Mouse (Mus musculus) layer of hippocampus, postnatal 10 days (tissue): Measurements from ENCODE around the gene Clp1. TPM values are rescaled to one million over a fixed set of nuclear protein-coding genes. Genes with fewer than 3 reads are reported as not detected.
"Not testable (repeated sequence)": the region's sequence is repeated elsewhere in the genome, so short reads cannot be mapped to it uniquely, and the experiment has no call there.

Experiments used
- DNase-seq, 2 experiments: peaks; one replicate each; pipeline ENCODE4 v3.0.0; 2021; ENCODE audit warnings: low spot score in 2 of 2
- total RNA-seq, 2 experiments: library from RNA; stranded (reverse); gene quantifications; 2 replicates each; pipeline ENCODE4 v1.2.3; 2021

Gene Clp1
- total RNA-seq, 2 experiments from 2014 or later, result 7.4 to 9.5 TPM

DNA sequence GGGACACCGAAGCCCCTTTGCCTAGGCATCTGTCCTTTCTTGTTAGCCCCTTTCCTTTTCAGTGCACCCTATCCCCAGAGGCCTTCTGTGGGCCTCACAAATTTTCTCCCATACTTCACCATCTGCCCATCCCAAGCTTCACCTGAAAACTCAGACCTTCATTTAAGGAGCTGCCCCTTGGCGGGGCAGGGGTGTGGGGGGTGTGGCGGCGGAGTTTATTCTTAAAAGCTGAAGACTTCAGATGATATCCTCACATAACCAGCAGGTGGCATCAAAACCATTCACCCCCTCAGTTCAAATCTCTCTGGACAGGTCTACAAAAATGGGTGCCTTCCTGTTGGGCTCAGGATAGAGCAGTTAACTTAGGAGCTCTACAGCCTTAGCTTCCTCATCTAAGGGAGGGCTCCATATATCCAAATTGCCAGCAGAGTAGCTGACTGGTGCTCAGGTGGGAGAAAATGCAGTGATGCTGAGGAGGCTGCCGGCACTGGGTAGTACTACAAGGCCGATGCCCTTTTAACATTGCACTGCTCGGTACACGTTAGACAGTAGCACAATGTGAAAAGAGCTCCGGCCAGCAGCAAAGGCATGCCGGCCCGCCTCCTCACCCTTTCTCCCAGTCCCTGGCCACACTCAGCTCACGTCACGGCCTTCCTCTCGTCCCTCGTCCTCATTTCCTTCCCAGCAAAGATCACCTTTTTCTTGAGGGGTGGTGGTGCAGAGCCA, 13.6 kb upstream of the Clp1 start:
- DNase-seq, result peak in 1 of 2 experiments; percentile 25

DNA sequence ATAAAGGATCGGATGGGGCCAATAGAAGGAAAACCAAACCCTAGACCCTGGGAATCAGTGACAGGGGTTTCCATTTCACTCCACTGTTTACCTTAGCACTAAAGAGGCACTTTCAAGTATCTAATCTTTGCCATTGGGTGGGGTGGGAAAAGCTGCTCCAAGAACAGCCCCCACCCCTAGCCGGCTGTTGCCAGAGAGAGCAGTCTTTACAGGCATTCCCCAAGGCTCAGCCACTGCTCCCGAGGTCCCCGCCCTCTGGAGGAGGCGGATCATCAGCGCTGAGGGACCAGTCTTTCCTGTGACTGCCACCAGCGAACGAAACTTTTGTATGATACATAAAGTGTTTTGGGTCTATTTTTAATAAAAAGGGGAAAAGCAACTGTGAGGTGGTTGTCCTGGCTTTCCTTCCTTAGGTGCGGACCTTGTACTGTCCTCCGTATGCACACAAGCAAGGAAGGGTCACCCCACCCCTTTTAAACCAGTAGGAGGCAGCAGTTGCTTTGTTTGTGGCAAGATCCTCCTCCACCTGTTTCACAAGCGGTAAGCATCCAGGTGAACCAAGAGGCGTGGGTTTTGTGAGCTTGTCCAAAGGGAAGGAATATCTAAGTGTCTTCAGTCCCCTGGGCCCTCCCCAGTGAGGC, 11.2 kb upstream of the Clp1 start:
- peak in 1 of 2 experiments; percentile 23 for DNase-seq

DNA sequence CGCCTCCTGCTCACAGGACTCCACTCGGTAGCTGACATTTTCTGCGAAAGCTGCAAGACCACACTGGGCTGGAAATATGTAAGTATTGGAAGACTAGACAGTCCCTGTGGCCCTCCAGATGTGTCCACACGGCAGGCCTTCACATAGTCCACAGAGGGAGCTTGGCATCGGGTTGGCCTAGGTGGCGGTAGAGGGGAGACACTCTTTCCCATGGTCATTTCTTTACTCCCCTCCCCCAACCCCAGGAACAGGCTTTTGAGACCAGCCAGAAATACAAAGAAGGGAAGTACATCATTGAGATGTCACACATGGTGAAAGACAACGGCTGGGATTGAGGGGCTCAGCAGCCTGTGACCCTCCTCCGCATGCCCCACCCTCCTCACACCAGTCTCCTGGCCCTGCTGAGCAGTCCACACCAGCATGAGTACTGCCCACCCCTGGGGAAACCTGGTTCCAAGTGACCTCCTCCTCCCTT, 10.3 kb upstream of the Clp1 start:
- peak in 1 of 2 experiments; percentile 23 for DNase-seq

DNA sequence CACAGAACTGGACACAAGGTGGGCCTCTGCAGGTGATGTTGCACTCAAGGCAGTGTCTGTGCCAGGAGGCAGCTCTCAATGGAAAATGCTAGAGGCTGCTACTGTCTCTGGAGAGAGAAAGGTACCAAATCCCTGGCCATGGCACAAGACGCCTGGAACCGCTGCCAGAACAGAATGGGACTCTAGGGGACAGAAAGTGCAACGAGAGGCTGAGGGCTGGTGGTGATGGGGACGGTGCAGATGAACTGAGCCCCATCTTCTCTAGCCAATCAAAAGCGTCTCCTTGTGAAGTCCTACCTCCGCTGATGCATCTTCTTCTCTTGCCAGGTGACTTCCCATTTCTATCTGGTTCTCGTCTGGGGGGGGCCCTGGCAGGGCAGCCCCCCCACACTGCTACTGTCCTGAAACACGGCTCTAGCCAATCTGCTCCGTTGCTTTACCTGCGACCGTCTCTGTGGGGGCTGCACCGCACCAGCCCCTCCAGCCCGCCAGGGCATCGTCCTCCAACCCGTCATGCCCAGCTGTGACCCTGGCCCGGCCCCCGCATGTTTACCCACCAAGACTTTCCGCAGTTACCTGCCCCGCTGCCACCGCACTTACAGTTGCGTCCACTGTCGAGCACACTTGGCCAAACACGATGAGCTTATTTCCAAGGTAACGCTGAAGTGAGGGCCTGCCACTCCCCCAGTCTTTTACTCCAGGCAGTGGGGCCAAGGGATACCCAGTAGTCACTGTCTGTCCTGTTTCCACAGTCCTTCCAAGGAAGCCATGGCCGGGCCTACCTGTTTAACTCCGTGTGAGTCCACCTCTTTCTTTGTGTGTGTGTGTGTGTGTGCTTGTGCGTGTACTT, 9.4 kb upstream of the Clp1 start:
- DNase-seq, result peak in 1 of 2 experiments; percentile 36

DNA sequence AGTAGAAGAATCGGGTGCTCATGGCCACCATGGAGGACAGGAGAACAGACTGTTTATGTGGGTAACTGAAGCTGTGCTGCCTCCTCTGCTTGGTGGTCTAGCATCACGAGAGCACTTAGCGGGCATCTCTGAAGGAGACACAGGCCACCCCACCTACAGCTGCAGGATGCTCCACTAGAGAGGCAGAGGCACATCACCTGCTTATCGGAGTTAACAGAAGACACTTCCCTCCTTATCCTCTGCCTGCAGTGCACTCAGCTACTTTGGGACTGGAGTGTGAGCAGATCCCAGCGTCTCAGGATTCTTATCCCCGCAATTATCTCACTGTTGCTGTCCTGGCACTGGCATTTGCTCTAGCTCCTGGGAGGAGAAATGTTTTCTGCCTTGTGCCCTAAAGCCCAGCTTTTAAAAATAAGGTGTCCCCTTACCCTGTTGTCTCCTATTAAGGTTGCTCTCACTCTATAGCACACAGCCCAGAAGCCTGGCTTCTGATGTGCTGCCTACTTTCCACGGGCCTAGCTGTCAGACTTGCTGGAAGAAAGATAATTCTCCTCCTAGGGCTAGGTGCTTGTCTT, 8.3 kb upstream of the Clp1 start:
- peak in 1 of 2 experiments; percentile 21 for DNase-seq

DNA sequence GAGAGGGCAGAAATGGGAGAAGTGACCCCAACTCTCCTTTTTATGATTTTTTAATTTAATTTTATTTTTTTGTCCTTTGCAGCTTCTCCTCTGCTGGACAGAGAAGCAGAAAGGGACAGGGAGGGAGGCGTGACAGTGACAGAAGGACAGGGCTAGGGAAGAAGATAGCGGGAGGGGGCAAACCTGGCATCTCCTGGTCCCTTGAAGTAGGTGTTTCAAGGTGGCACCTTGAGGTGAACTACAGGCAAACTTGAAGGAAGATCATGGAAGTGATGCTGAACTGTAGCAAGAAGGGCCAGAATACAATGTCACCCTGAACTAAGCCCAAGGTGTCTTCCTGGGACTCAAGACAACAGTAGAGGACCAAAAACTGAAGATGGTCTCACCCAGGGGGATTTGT, 7.8 kb upstream of the Clp1 start:
- no peak for DNase-seq

DNA sequence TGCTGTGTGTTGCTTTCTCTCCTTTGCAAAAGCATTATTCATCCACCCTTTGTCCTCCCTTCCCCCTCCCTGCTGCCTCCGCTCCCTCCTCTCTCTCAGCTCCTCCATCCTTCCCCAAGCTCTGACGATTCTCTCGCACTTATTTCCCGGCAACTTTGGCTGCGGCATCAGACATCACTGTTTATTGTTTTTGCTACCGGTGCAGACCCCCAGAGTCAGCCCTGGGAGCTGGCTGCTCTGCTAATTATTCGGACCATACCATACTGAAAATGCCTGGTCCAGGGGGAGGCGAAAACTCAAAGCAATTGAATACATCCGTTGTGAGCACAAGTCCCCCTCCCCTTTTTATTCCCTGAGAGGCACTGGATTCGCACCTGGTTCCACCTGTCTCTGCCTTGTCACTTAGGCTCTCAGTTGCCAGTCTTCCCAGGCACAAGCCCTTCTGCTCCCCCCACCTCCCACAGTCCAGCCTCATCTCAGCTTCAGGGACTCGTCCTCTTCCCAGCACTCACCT, 7.3 kb upstream of the Clp1 start:
- DNase-seq, result peak; percentile 43 to 47

DNA sequence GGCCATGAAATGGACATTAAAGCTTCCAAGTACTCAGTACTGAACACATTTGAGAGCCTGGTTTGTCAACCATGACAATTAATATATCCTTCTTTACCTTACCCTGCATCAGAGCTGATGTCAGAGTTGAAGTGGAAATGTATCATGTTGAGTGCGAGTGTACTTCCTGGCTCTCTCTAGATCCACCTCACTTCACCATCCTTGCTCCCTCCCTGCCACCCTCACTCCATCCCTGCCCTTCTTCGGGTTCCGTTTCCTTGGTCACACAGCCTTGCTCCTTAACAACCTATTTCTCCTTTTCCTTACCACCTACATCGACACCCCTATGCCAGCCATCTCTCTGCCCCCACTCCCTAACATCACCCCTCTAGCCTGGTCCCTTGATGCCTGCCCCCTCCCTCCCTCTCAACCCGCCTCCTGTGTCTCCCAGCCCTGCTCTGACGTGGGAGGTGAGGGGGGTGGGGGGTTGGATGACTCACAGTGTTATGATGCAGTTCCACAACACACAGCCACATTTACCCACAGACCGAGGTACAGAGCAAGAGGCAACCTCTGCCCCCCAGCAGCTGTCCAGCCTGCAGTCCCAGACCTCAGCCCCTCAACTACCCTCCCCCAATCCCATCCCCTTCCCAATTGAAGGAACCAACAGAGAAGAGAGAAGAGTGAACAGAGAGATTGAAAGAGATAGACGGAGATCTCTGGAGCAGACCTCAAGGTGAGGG, 6.6 kb upstream of the Clp1 start, which contains the start of gene Ypel4:
Gene Ypel4 (plus strand): TSS at position 480 of the 722 bp plus-strand sequence.
- DNase-seq, result peak; percentile 57 to 69

DNA sequence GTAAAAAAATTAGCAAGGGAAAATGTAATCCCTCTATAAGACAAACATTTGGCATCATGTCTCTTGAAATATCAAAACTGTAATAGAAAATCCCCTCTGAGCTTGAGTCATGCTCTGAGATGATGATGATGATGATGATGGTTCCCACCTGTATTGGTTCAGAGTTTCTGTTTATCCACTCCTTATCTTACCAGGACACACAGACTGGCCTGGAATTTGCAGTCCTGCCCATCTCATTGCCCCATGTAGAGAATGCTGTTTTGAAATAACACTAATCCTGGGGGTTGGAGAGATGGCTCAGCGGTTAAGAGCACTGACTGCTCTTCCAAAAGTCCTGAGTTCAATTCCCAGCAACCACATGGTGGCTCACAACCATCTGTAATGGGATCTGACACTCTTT, 5.2 kb upstream of the Clp1 start:
- no peak for DNase-seq

DNA sequence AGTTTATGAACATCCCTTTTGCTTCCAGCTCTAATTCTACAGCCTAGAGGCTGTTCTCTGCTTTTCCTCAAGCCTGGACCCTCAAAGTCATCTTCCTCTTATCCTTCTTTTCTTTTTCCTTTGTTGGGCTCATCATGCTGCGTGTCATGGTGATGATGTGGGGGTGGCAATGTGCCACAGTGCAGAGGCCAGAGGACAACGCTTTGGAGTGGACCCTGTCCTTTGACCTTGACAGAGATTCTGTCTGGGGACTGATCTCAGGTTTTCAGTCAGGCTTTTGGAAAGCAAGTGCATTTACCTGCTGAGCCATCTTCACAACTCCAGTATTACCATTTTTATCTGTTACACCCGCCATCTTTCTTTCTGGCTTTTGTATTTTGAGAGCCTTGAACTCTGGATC, 4.1 kb upstream of the Clp1 start:
- no peak for DNase-seq

DNA sequence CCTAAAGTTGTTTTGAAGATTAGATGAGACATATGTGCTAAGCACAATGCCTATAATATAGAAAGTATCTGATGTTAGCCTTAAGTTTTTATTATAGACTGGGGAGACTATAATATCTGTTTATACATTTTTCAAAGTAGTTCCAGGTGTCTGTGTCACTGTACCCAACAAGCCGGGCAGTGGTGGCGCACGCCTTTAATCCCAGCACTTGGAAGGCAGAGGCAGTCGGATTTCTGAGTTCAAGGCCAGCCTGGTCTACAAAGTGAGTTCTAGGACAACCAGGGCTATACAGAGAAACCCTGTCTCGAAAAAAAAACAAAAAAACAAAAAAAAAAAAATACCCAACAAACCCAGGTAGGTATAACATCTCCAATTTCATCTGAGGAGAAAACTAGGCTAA, 1.0 kb upstream of the Clp1 start:
- DNase-seq, result not testable (repeated sequence)

DNA sequence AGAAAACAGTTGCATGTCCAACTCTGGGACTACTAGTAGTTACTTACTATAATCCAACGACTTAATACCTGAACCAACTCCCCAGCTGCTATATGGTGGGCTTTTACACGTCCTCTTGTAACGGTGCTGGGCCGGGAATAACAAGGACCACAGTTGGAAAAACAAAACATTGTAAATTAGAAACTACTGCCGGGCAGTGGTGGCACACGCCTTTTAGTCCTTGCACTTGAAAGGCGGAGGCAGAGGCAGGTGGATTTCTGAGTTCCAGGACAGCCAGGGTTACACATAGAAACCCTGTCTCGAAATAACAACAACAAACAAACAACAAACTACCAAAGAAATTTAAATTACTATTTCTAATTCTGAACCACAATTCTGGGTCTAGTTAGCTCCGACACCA, 434 bp downstream of the Clp1 start:
- no peak for DNase-seq

DNA sequence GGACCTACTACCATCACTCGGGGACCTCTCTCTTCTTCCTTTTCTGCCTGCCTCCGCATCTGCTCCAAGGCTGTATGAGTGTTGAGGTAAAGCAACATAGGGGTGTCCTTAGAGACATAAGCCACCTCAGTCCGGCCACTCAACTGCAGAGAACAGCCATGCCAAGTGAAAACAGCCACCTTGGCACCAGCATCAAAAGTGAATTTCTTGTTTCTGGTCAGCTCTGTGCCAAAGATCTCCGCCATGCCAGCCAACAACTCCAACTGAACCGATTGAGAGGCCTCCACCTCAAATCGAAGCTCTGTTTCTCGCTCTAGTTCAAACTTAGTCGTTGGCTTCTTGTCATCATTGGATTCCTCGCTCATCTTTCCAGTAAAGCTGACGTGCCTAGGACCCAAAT, 1.4 kb downstream of the Clp1 start:
- DNase-seq, result no peak

DNA sequence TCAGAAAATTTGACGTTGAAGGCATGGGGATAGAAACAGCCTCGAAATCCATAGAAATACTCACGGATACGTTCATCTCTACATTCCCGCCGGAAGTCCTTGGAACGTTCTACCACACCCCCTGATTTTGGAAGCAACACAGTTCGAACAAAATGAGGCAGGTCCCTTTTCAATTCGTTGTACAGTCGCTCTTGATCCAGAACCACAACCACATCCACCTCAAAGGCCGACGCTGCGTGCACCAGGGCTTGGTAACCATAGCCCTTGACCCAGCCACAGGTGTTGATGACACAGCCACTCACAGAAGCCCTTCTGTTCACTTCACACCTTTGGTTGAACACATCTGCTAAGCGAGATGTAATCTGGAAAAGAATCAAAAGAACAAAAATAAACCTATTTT, 3.3 kb downstream of the Clp1 start:
- no peak for DNase-seq

DNA sequence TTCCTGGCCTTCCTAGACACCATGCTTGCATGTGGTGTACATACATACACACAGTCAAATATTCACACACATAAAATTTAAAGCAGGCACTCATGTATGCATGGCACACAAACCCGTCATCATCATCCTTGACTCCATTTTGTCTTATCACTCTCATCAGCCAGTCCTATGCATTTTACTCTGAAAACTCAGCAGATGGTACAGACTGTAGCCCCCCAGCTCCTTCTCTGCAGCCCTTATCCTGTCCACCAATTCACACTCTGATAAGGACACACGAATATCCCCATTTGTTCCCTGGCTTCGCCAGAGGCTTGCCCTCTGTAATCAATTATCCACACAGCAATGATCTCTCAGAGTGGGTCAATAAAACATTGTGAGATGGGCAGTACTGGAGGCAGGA, 6.0 kb downstream of the Clp1 start:
- DNase-seq, result no peak

DNA sequence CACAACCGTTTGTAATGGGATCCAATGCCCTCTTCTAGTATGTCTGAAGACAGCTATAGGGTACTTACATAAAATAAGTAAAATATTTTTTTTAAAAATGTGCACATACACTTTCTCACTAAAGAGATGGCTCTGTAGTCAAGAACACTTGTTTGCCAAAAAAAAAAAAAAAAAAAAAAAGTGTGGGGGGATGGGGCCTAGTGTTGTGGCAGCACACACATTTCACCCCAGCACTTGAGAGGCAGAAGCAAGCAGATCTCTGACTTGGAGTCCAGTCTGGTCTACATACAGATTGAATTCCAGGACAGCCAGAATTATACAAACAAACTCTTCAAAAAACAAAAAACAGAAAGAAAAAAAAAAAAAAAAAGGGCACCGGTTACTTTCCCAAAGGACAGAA, 6.4 kb downstream of the Clp1 start:
- no peak for DNase-seq

DNA sequence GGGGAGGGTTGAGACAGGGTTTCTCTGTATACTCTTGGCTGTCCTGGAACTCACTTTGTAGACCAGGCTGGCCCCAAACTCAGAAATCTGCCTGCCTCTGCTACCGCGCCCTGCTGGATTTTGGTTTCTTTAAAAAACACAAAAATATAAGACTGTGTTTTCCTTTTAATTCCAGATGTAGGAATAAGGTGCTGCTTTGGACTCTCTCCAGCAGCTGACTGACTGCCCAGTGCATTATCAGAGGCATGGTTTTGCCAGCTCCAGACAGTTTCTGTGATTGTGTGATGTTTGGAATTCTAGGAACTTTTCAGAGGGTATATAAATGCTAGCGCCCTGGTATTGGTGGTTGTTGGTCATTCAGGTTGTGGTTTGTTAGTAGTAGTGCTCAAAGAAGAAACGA, 9.8 kb downstream of the Clp1 start:
- no peak for DNase-seq

DNA sequence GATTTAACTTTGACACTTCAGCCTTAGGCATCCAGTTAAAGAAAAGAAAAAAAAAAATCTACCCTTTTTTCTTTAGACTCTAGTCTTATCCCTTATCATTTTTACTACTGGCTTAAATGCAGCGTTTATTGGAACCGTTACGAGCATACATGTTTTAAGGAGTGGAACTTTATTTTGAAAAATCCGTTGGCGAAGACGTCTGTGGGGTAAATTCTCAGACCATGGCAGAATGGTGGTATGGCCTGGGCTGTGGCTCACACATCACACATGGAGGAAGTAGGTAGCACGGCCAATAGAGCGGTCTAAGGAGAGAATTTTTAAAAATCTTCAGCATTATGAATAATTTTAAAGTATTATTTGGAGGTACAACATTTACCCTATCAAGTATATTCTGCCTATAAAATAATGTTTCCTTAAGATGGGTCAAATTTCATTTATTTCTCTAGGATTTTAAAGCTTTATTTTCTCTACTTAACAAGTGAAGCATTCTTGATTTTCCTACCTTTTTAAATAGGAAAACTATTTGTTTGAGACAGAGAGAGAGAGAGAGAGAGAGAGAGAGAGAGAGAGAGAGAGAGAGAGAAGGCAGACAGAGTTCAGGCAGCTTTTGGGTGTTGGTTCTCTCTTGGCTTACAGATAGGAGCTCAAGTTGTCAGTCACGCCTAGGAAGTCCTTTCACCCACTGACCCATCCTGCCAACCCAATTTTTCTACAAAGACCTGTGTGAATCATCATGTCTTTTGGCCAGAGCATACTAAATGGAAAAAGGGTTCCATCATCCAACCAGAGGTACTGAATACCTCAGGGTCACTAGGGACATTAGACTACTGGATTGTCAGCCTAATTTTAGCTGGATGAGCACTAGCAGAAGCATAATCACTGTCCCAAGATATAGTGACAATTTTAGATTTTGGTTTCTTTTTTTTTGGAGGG, 10.5 kb downstream of the Clp1 start:
- DNase-seq, result no peak

DNA sequence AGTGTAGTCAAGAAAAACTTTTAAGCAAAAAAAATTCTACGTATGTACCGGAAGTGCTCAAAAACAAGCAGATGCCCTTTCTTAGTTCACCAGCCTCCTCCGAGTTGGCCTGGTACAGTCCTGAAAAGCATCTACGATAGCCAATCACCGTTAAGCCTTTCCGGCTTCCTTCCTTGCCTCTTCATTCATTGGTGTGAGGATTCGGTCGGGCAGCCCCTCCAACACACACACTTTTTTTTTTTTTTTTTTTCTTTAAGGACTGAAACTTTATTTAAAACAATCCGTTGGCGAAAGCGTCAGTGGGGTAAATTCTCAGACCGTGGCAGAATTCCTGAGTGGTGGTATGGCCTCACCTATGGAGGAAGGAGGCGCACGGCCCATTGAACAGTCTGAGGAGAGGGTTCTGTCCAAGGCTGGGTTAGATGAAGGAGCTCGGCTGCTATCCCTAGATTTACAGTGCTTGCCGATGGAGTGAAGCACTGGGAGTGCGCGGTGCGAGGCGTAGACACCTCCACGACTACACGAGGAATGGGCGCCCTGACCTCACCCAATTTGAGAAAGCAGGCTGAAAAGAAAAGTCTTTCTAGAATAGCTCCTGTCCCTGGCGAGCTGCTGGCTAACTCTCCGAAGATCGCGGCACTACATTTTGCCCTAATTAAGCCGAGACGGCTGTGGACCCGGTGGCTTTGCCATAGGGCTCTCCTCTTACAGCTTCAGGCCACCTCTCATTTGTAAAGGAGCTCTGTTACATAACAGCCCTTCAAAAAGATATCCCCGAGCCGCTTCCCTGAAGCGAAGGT, 11.4 kb downstream of the Clp1 start:
- DNase-seq, result peak; percentile 61 to 71
